ENCODE assay signal across 20 mouse cellular contexts in the genomic region with DNA sequence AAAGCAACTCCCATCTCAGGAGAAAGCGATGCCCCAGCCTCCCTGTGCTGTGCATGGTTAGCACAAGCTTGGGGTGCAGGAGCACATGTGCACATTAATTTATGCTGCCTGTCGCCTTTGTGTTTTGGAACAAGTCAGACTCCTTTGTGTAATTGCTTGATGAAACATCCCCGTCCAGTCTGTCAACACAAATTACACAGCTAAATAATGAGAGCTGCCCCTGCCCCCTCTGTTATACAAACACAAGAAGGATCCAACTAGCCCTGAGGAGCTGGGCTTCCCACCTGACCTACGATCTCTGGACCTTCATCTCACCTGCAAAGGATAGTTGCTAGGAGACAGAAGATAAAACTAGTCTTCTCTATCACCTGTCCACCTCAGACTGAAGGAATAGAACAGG.
DNase-seq lines count a peak whose midpoint lies in the region; ATAC-seq and TF ChIP-seq lines count a peak whose summit lies in the region.
"Had no signal": no experiment of that assay in that cellular context is flagged by ENCODE, and none has a peak within 500 bp of the region (broad histone marks: within the 10 kb centered on the region; RNA-seq: fewer than 3 reads in every experiment).

No protein-coding gene starts in this region.

- no peaks in the 10 kb centered on the region for H3K9me3 ChIP-seq in forebrain, embryonic 14.5 days (replicated peaks; ENCODE audit: control insufficient read depth, low read length)
- H3K9me3 ChIP-seq in forebrain, embryonic 10.5 days: no peaks in the 10 kb centered on the region
- H3K9me3 ChIP-seq in midbrain, embryonic 12.5 days: no peaks in the 10 kb centered on the region
- H3K9me3 ChIP-seq in midbrain, postnatal 0 days (ENCODE audit: low read length): no peaks in the 10 kb centered on the region
- H3K9me3 ChIP-seq in intestine, embryonic 15.5 days: no peaks in the 10 kb centered on the region
- H3K9me3 ChIP-seq: heart, embryonic 13.5 days had no signal

- peak; percentile 67; the same call in 1 of the 2 replicates for ATAC-seq in forebrain, embryonic 14.5 days
- ATAC-seq in midbrain, embryonic 12.5 days (ENCODE audit: low FRiP score, low read depth): peak; percentile 44; the same call in 1 of the 2 replicates
- ATAC-seq in midbrain, postnatal 0 days (ENCODE audit: low FRiP score): no peak
- peak; percentile 58 for ATAC-seq in intestine, embryonic 15.5 days

- no peak overlapping the region for H3K9ac ChIP-seq in forebrain, embryonic 14.5 days (ENCODE audit: low read length)
- H3K9ac ChIP-seq in midbrain, embryonic 12.5 days (replicated peaks): no peak overlapping the region
- no peak overlapping the region for H3K9ac ChIP-seq in midbrain, postnatal 0 days (replicated peaks; ENCODE audit: low read length, poor library complexity, severe bottlenecking)
- no peak overlapping the region for H3K9ac ChIP-seq in intestine, embryonic 15.5 days
- H3K9ac ChIP-seq: heart, embryonic 13.5 days had no signal

- 38% methylated on average over 4 of the region's 4 CpGs for WGBS in forebrain, embryonic 14.5 days
- 78% methylated on average over 4 of the region's 4 CpGs for WGBS in forebrain, embryonic 10.5 days
- WGBS in midbrain, embryonic 12.5 days: 54% methylated on average over 4 of the region's 4 CpGs
- WGBS in midbrain, postnatal 0 days: 35% methylated on average over 4 of the region's 4 CpGs
- WGBS in intestine, embryonic 15.5 days: 25% methylated on average over 4 of the region's 4 CpGs

- no peaks in the 10 kb centered on the region for H3K4me1 ChIP-seq in forebrain, embryonic 14.5 days (ENCODE audit: control insufficient read depth, insufficient read depth, low read length)
- peaks cover 8% of the 10 kb centered on the region for H3K4me1 ChIP-seq in forebrain, embryonic 10.5 days
- H3K4me1 ChIP-seq in midbrain, embryonic 12.5 days: peaks cover 10% of the 10 kb centered on the region; the same call in 1 of the 2 replicates
- H3K4me1 ChIP-seq in midbrain, postnatal 0 days (ENCODE audit: insufficient read depth, low read length): no peaks in the 10 kb centered on the region
- H3K4me1 ChIP-seq in intestine, embryonic 15.5 days (replicated peaks): 0 out of 2 replicates have a peak, but pooled peaks cover 7% of the 10 kb centered on the region
- H3K4me1 ChIP-seq: heart, embryonic 13.5 days had no signal

- no peak overlapping the region for H3K27ac ChIP-seq in forebrain, embryonic 14.5 days (ENCODE audit: low read depth, low read length)
- no peak overlapping the region for H3K27ac ChIP-seq in forebrain, embryonic 10.5 days
- H3K27ac ChIP-seq in midbrain, embryonic 12.5 days (replicated peaks): no peak overlapping the region
- H3K27ac ChIP-seq in midbrain, postnatal 0 days (ENCODE audit: low read depth, low read length): no peak overlapping the region
- no peak overlapping the region for H3K27ac ChIP-seq in intestine, embryonic 15.5 days
- H3K27ac ChIP-seq: heart, embryonic 13.5 days had no signal

- H3K36me3 ChIP-seq in forebrain, embryonic 14.5 days (ENCODE audit: control insufficient read depth, insufficient read depth, low read length): no peaks in the 10 kb centered on the region
- H3K36me3 ChIP-seq in forebrain, embryonic 10.5 days (replicated peaks): no peaks in the 10 kb centered on the region
- H3K36me3 ChIP-seq in midbrain, embryonic 12.5 days: no peaks in the 10 kb centered on the region
- H3K36me3 ChIP-seq in midbrain, postnatal 0 days (ENCODE audit: insufficient read depth, low read length): no peaks in the 10 kb centered on the region
- no peaks in the 10 kb centered on the region for H3K36me3 ChIP-seq in intestine, embryonic 15.5 days
- H3K36me3 ChIP-seq: heart, embryonic 13.5 days had no signal

- H3K4me3 ChIP-seq in forebrain, embryonic 14.5 days (ENCODE audit: low read depth, low read length): no peak overlapping the region
- H3K4me3 ChIP-seq in forebrain, embryonic 10.5 days: no peak overlapping the region
- H3K4me3 ChIP-seq in midbrain, embryonic 12.5 days: no peak overlapping the region
- no peak overlapping the region for H3K4me3 ChIP-seq in midbrain, postnatal 0 days (ENCODE audit: low read depth, low read length)
- no peak overlapping the region for H3K4me3 ChIP-seq in intestine, embryonic 15.5 days (replicated peaks)
- H3K4me3 ChIP-seq: heart, embryonic 13.5 days had no signal

- H3K4me2 ChIP-seq in forebrain, embryonic 14.5 days (ENCODE audit: low read length): no peak overlapping the region
- no peak overlapping the region for H3K4me2 ChIP-seq in midbrain, embryonic 12.5 days (replicated peaks)
- no peak overlapping the region for H3K4me2 ChIP-seq in midbrain, postnatal 0 days (ENCODE audit: low read depth, low read length, poor library complexity, severe bottlenecking)
- no peak overlapping the region for H3K4me2 ChIP-seq in intestine, embryonic 15.5 days (replicated peaks)
- H3K4me2 ChIP-seq: heart, embryonic 13.5 days had no signal

- no peak for TF ChIP-seq CTCF in midbrain, postnatal 0 days (IDR thresholded peaks at IDR 0.05)

- H3K27me3 ChIP-seq in forebrain, embryonic 14.5 days (replicated peaks; ENCODE audit: control insufficient read depth, insufficient read depth, low read length): no peaks in the 10 kb centered on the region
- H3K27me3 ChIP-seq in forebrain, embryonic 10.5 days (ENCODE audit: poor library complexity, severe bottlenecking): no peaks in the 10 kb centered on the region
- H3K27me3 ChIP-seq in midbrain, embryonic 12.5 days: no peaks in the 10 kb centered on the region
- H3K27me3 ChIP-seq in midbrain, postnatal 0 days (ENCODE audit: insufficient read depth, low read length): no peaks in the 10 kb centered on the region
- H3K27me3 ChIP-seq in intestine, embryonic 15.5 days (replicated peaks): no peaks in the 10 kb centered on the region
- H3K27me3 ChIP-seq: heart, embryonic 13.5 days had no signal

- peak; percentile 36 for DNase-seq in forebrain, embryonic 14.5 days (ENCODE audit: low spot score)
- no peak for DNase-seq in forebrain, embryonic 10.5 days (ENCODE audit: extremely low spot score, low spot score)
- DNase-seq in midbrain, postnatal 0 days (ENCODE audit: low spot score): no peak
- no peak for DNase-seq in frontal cortex, postnatal 36 days (ENCODE audit: low spot score in 2 of 2)
- no peak for DNase-seq in adrenal gland, adult 18-20 months (ENCODE audit: low spot score in 2 of 2)
- DNase-seq in right cerebral cortex, postnatal 10 days (ENCODE audit: low spot score in 2 of 2): no peak
- DNase-seq: adrenal gland, adult 2 months; B cell, adult 2 months; cerebellum, adult 11-12 months; heart, postnatal 4 days; kidney, postnatal 14 days; layer of hippocampus, adult 9-11 months; liver; lung, adult 18-20 months; lung, postnatal 36 days; right cerebral cortex, adult 18-20 months; thymus, postnatal 4 days had no signal
